Mouse (Mus musculus) c-Kit-positive CD71-positive TER-119-negative erythroid progenitor cells, embryonic 14.5 days (primary cell): ENCODE measurements at regions not wholly inside any gene's neighbourhood (a gene's known extent, or its start where the extent isn't known, plus 50 kb on each side); places are given as distances from the start of the nearest gene placed in this dataset.

Source experiments
- DNase-seq: peaks from one replicate; pipeline ENCODE4 v3.0.0-alpha.2; 2013; ENCODE audit warnings: low read depth

GRCm38 (mm10) chr8:30946154-30947065, 2482.1 kb upstream of the 5930422O12Rik start:
- DNase-seq = no peak

- no peak for DNase-seq
Observed at GRCm38 (mm10) chr8:30952818-30953217, 2475.7 kb upstream of the 5930422O12Rik start.

GRCm38 (mm10) chr8:30959436-30960180, 2468.9 kb upstream of the 5930422O12Rik start:
- no peak for DNase-seq

- DNase-seq = no peak
Observed at GRCm38 (mm10) chr8:30960486-30960885, 2468.0 kb upstream of the 5930422O12Rik start.

GRCm38 (mm10) chr8:30962207-30962606, 2466.3 kb upstream of the 5930422O12Rik start:
- no peak for DNase-seq

GRCm38 (mm10) chr8:30982814-30983213, 2445.7 kb upstream of the 5930422O12Rik start:
- no peak for DNase-seq

- DNase-seq = no peak
Observed at GRCm38 (mm10) chr8:30988051-30988450, 2440.5 kb upstream of the 5930422O12Rik start.

GRCm38 (mm10) chr8:30998657-30999056, 2429.9 kb upstream of the 5930422O12Rik start:
- no peak for DNase-seq

GRCm38 (mm10) chr8:31000120-31000519, 2428.4 kb upstream of the 5930422O12Rik start:
- DNase-seq = no peak

- DNase-seq = no peak
Observed at GRCm38 (mm10) chr8:31001980-31002730, 2426.4 kb upstream of the 5930422O12Rik start.

GRCm38 (mm10) chr8:31008309-31008708, 2420.2 kb upstream of the 5930422O12Rik start:
- no peak for DNase-seq

- DNase-seq = no peak
Observed at GRCm38 (mm10) chr8:31012068-31012467, 2416.4 kb upstream of the 5930422O12Rik start.

- no peak for DNase-seq
Observed at GRCm38 (mm10) chr8:31031721-31032591, 2396.6 kb upstream of the 5930422O12Rik start.

- DNase-seq = no peak
Observed at GRCm38 (mm10) chr8:31033281-31033680, 2395.2 kb upstream of the 5930422O12Rik start.

- DNase-seq = no peak
Observed at GRCm38 (mm10) chr8:31036892-31037291, 2391.6 kb upstream of the 5930422O12Rik start.
